Mouse (Mus musculus) macrophage (primary cell): Measurements from ENCODE around the gene Atp5s. TPM values are rescaled to one million over a fixed set of nuclear protein-coding genes. Genes with fewer than 3 reads are reported as not detected.

Experiments
- H3K27ac ChIP-seq: fragments of 350-480 bp; formaldehyde crosslinking; 2 replicates; pipeline ENCODE4 v1.9.0; 2021
- H3K36me3 ChIP-seq: fragments of 350-480 bp; formaldehyde crosslinking; 2 replicates; pipeline ENCODE4 v1.9.0; 2021; ENCODE audit errors: inconsistent target
- H3K4me3 ChIP-seq: fragments of 350-480 bp; formaldehyde crosslinking; 2 replicates; pipeline ENCODE4 v1.9.0; 2021; ENCODE audit errors: inconsistent target
- H3K79me2 ChIP-seq: fragments of 350-480 bp; formaldehyde crosslinking; 2 replicates; pipeline ENCODE4 v1.9.0; 2021; ENCODE audit errors: inconsistent target
- WGBS: methylation state at CpG from one replicate; pipeline ENCODE4 v1.1.7; 2026; ENCODE audit warnings: inconsistent platforms; ENCODE audit not compliant: missing documents; 5-methylcytosine and 5-hydroxymethylcytosine counted together
- polyA plus RNA-seq: library from polyadenylated mRNA; stranded (reverse); fragments of 250-400 nt; gene quantifications from 3 replicates; pipeline ENCODE4 v1.2.4, GENCODE M21; 2018; ENCODE audit warnings: inconsistent platforms

The Atp5s gene
- polyA plus RNA-seq, 1 experiment from 2014 or later: 7.8 TPM

- 94% methylated on average over 8 of the region's 8 CpGs for WGBS
- no peak overlapping the region for H3K27ac ChIP-seq
Observed at GRCm38 (mm10) chr12:69781480-69781879, 56.7 kb downstream of the Atp5s start.

GRCm38 (mm10) chr12:69781935-69782650 lies 57.3 kb downstream of the Atp5s start:
- Histone ChIP-seq H3K36me3 (no peaks in the 10 kb centered on the region), H3K79me2 (no peaks in the 10 kb centered on the region), H3K4me3 (no peak overlapping the region), H3K27ac (no peak overlapping the region)
- 90% methylated on average over 10 of the region's 10 CpGs for WGBS

More at GRCm38 (mm10) chr12:69781480-69781879, 56.7 kb downstream of the Atp5s start:
- Histone ChIP-seq H3K79me2 (no peaks in the 10 kb centered on the region), H3K4me3 (no peak overlapping the region), H3K36me3 (no peaks in the 10 kb centered on the region)

- Histone ChIP-seq H3K79me2 (no peaks in the 10 kb centered on the region), H3K27ac (no peak overlapping the region), H3K4me3 (no peak overlapping the region), H3K36me3 (no peaks in the 10 kb centered on the region)
- 88% methylated on average over 6 of the region's 6 CpGs for WGBS
Observed at GRCm38 (mm10) chr12:69783247-69784025, 58.7 kb downstream of the Atp5s start.

- Histone ChIP-seq H3K36me3 (no peaks in the 10 kb centered on the region), H3K27ac (no peak overlapping the region), H3K79me2 (no peaks in the 10 kb centered on the region), H3K4me3 (no peak overlapping the region)
- 88% methylated on average over 9 of the region's 9 CpGs for WGBS
Observed at GRCm38 (mm10) chr12:69785471-69785870, 60.7 kb downstream of the Atp5s start.

GRCm38 (mm10) chr12:69788380-69788779 lies 63.6 kb downstream of the Atp5s start:
- 90% methylated on average over 5 of the region's 5 CpGs for WGBS
- no peak overlapping the region for H3K27ac ChIP-seq

GRCm38 (mm10) chr12:69789766-69790529 lies 65.2 kb downstream of the Atp5s start:
- no peaks in the 10 kb centered on the region for H3K79me2 ChIP-seq
- WGBS: 53% methylated on average over 27 of the region's 27 CpGs
- peak overlapping the region; percentile 26; the same call in 1 of the 2 replicates for H3K4me3 ChIP-seq
- H3K27ac ChIP-seq: no peak overlapping the region
- no peaks in the 10 kb centered on the region for H3K36me3 ChIP-seq

More at GRCm38 (mm10) chr12:69788380-69788779, 63.6 kb downstream of the Atp5s start:
- no peaks in the 10 kb centered on the region for H3K36me3 ChIP-seq
- no peaks in the 10 kb centered on the region for H3K79me2 ChIP-seq
- no peak overlapping the region for H3K4me3 ChIP-seq

- Histone ChIP-seq H3K36me3 (no peaks in the 10 kb centered on the region), H3K27ac (no peak within 1 kb of the TSS), H3K79me2 (no peaks in the 10 kb centered on the region), H3K4me3 (peak within 1 kb of the TSS; percentile 26)
- WGBS: 3% methylated on average over 45 of the region's 45 CpGs
Observed at GRCm38 (mm10) chr12:69790530-69791505, 66.1 kb downstream of the Atp5s start, which contains the start of gene Cdkl1. Gene Cdkl1, minus strand, starts transcription at chr12:69791267.

Other genes starting within 250 kb of the Atp5s start
- gene Vcpkmt, start 141.9 kb upstream of the Atp5s start, polyA plus RNA-seq: 15.4 to 25.0 TPM (median 23.6 TPM) in 3 replicates
- gene Sos2, start 43.1 kb upstream of the Atp5s start, polyA plus RNA-seq: 18.5 to 35.5 TPM (median 24.7 TPM) in 3 replicates
- gene L2hgdh, start 77 bp upstream of the Atp5s start, polyA plus RNA-seq: 0.85 to 3.1 TPM (median 1.2 TPM) in 3 replicates
- gene Cdkl1, start 66.3 kb downstream of the Atp5s start, polyA plus RNA-seq: not detected in 3 replicates
- 0.96 to 1.4 TPM (median 1.0 TPM) in 3 replicates for gene Atl1, start 167.7 kb downstream of the Atp5s start, polyA plus RNA-seq
- 6.0 to 7.2 TPM (median 6.6 TPM) in 3 replicates for gene Map4k5, start 168.2 kb downstream of the Atp5s start, polyA plus RNA-seq